Mouse (Mus musculus) intestine, embryonic 15.5 days (tissue): ENCODE data around the gene Cwc15. TPM values are rescaled to one million over a fixed set of nuclear protein-coding genes. Genes with fewer than 3 reads are reported as not detected.

Experiments
- ATAC-seq: fragments of 200-750 bp; cut with Nextera tagmentation; 2 replicates; pipeline ENCODE4 v1.8.0; 2017; ENCODE audit warnings: moderate TSS enrichment, moderate library complexity
- H3K27ac ChIP-seq: fragments of 300-500 bp; sonication (generic); 2 replicates; pipeline ENCODE4 v1.5.1; 2015; ENCODE audit warnings: mild to moderate bottlenecking, inconsistent platforms
- H3K27me3 ChIP-seq: fragments of 300-500 bp; sonication (generic); replicated peaks from 2 replicates; pipeline ENCODE4 v1.6.1; 2015; ENCODE audit warnings: inconsistent platforms
- H3K36me3 ChIP-seq: fragments of 300-500 bp; sonication (generic); 2 replicates; pipeline ENCODE4 v1.6.1; 2015; ENCODE audit warnings: inconsistent platforms
- H3K4me1 ChIP-seq: fragments of 300-500 bp; sonication (generic); replicated peaks from 2 replicates; pipeline ENCODE4 v1.6.1; 2015; ENCODE audit warnings: inconsistent platforms
- H3K4me2 ChIP-seq: fragments of 300-500 bp; sonication (generic); replicated peaks from 2 replicates; pipeline ENCODE4 v1.6.1; 2015; ENCODE audit warnings: mild to moderate bottlenecking, inconsistent platforms
- H3K4me3 ChIP-seq: fragments of 300-500 bp; sonication (generic); replicated peaks from 2 replicates; pipeline ENCODE4 v1.5.1; 2015; ENCODE audit warnings: inconsistent platforms
- H3K9ac ChIP-seq: fragments of 300-500 bp; sonication (generic); 2 replicates; pipeline ENCODE4 v1.6.1; 2015; ENCODE audit warnings: inconsistent platforms
- H3K9me3 ChIP-seq: fragments of 300-500 bp; sonication (generic); 2 replicates; pipeline ENCODE4 v1.6.1; 2016; ENCODE audit warnings: inconsistent platforms
- WGBS: fragments of 180-500 bp; shearing (Covaris S2); methylation state at CpG from one replicate; pipeline ENCODE4 v1.1.7; 2015; 5-methylcytosine and 5-hydroxymethylcytosine counted together
- polyA plus RNA-seq: library from polyadenylated mRNA; unstranded; fragments of >200 nt; fragmentation: Nextera tagmentation; extraction: Ambion mirVana; gene quantifications from 2 replicates; pipeline ENCODE4 v1.2.1, GENCODE M21; 2015

Cwc15 gene
- polyA plus RNA-seq, 1 experiment from 2014 or later: 154 TPM

DNA sequence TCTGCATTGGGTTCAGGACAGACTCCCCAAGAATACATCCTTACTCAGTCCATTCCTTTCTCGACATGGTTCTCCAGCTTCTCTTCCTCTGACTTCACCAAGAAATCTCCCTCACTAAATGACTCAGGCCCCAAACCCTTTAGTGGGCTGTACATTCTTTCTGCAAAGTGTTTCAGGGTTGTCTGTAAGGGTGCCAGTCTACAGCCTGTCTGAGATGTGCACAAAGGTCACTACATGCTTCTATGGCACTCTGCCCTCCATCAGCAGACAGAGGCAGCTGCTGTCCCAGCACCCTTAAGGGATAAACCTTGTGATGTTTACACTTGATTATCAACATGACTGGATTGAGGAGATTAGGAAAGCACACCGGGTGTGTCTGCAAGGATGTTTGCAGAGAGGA is 21.3 kb downstream of the Cwc15 start:
- no peak for ATAC-seq
- Histone ChIP-seq H3K4me2 (no peak overlapping the region), H3K9me3 (no peaks in the 10 kb centered on the region), H3K36me3 (no peaks in the 10 kb centered on the region), H3K27me3 (no peaks in the 10 kb centered on the region), H3K9ac (no peak overlapping the region), H3K4me3 (no peak overlapping the region), H3K4me1 (peaks cover 5% of the 10 kb centered on the region; the same call in 1 of the 2 replicates), H3K27ac (no peak overlapping the region)
- WGBS: 25% methylated on average over 2 of the region's 2 CpGs

DNA sequence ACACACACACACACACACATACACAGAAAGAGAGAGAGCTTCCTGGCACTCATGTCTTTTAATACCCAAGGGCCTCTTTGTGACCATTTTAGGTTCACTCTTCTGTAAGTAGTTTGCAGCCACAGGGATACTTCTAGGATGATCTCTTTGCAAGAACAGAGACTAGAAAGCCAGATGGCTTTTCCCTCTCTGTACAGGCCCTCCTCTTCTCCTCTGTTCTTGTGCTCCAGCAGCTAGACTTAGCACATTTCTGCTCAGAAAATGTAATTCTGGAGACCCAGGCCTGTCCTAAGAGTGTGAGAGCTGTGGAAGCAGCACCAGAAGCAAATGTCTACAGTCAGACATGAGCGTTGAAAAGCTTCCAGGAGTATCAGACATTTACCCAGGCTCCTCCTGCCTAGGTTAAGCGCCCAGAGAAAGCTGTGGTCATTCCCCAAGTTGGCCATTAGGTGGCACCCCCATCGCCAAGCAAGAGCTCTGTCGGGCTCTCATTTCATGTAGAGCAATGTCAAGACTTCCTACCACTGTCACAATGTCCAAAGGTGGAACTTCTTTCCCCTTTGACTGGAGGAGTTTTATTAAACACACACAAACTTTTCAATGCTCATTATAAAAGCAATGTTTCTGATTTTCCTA is 23.1 kb downstream of the Cwc15 start:
- Histone ChIP-seq H3K9me3 (no peaks in the 10 kb centered on the region), H3K36me3 (no peaks in the 10 kb centered on the region), H3K27me3 (no peaks in the 10 kb centered on the region), H3K4me1 (peaks cover 5% of the 10 kb centered on the region; the same call in 1 of the 2 replicates), H3K27ac (no peak overlapping the region), H3K4me2 (no peak overlapping the region), H3K9ac (no peak overlapping the region), H3K4me3 (no peak overlapping the region)
- WGBS: 6% methylated on average over 4 of the region's 4 CpGs
- peak; percentile 82 for ATAC-seq

DNA sequence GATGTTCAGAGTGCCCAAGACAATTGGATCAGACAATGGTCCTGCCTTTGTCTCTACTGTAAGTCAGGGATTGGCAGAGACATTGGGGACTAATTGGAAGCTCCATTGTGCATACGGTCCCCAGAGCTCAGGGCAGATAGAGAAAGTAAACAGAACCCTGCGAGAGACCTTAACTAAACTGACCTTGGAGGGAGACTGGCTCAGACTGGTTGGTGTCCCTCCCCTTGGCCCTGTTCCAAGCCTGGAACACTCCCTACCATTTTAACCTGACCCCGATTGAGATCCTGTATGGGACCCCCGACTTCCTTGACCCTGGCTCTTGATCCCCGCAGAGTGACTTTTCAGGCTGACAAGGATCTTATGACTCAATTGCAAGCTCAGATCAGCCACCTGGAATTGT is 29.6 kb downstream of the Cwc15 start:
- H3K27me3 ChIP-seq: no peaks in the 10 kb centered on the region
- no peaks in the 10 kb centered on the region for H3K9me3 ChIP-seq
- no peak overlapping the region for H3K4me2 ChIP-seq
- H3K4me3 ChIP-seq: no peak overlapping the region
- H3K4me1 ChIP-seq: no peaks in the 10 kb centered on the region
- no peak overlapping the region for H3K27ac ChIP-seq
- ATAC-seq: peak; percentile 81
- H3K36me3 ChIP-seq: no peaks in the 10 kb centered on the region
- 36% methylated on average over 5 of the region's 5 CpGs for WGBS
- no peak overlapping the region for H3K9ac ChIP-seq

DNA sequence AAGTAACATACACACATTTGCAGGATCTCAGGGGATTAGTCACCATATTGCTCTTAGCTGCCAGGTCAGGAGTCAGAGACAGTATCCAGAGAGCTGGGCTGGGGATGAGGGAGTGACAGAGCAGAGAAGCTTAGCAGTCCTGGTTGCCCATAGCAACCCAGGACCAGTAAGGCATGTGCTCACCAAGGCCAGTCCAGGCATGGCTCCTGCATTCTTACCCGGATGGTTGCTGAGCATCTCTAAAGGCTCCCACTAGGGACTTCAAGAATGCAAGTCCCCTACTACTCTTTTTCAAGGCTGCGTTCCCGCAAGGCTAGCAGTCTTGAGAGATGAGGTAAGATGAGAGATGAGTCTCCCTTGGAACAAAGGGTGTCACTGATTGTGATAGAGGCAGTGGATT is 31.9 kb downstream of the Cwc15 start:
- no peak overlapping the region for H3K27ac ChIP-seq
- ATAC-seq: no peak
- WGBS: 58% methylated on average over 3 of the region's 3 CpGs

DNA sequence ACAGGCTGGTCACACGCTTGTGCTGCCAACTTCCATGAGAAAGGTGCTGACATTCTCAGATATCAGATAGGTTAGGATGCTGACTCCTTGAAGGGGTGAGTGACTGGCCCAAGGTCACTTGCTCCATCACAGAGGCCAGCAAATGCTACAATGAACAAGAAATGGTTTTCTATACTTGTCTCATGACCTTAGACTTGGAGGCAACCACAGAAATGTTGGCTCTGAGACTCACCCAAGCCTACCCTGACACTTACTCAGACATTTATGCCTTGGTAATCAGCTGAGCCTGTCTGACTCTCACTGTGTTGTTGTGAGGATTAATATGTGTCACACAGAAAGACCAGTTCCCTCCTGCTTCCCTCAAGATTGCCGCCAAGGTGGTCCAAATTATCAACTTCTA is 33.2 kb downstream of the Cwc15 start:
- no peak for ATAC-seq
- Histone ChIP-seq H3K9me3 (no peaks in the 10 kb centered on the region), H3K4me3 (no peak overlapping the region), H3K4me2 (no peak overlapping the region), H3K27me3 (no peaks in the 10 kb centered on the region), H3K27ac (no peak overlapping the region), H3K9ac (no peak overlapping the region), H3K36me3 (no peaks in the 10 kb centered on the region), H3K4me1 (no peaks in the 10 kb centered on the region)
- 93% methylated on average over 2 of the region's 2 CpGs for WGBS

More for the DNA sequence above, 31.9 kb downstream of the Cwc15 start:
- Histone ChIP-seq H3K4me2 (no peak overlapping the region), H3K27me3 (no peaks in the 10 kb centered on the region), H3K9ac (no peak overlapping the region), H3K36me3 (no peaks in the 10 kb centered on the region), H3K9me3 (no peaks in the 10 kb centered on the region), H3K4me1 (no peaks in the 10 kb centered on the region), H3K4me3 (no peak overlapping the region)

DNA sequence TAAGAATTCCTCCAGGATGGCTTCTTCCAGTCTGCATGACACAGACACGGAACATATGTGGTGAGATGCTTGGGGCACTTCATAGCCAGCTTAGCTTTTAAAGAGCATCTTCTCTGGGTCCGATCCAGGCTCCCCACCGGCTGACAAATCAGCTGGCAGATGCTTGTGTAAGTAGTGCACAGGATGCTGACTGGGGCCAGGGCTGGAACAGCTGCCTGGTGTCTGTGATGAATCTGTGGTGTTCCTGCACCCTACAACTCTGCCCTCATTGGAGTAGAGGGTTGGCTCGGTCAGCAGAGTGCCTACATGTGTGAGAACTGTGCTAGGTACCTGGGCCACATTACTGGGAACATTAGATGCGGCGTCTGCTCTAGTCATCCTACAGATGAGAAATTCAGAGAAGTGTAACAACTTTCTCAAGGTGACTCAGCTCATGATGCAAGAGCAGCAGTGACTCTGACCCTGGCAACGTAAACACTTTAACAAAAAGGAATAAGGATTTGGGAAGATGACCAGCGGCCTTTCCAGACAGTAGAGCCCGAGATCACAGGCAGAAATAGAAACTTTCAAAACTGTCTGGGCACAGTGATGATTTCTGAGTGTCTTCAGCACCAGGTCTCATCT is 34.5 kb downstream of the Cwc15 start:
- no peak overlapping the region for H3K4me3 ChIP-seq
- no peaks in the 10 kb centered on the region for H3K27me3 ChIP-seq
- no peak overlapping the region for H3K27ac ChIP-seq
- no peak overlapping the region for H3K9ac ChIP-seq
- H3K9me3 ChIP-seq: no peaks in the 10 kb centered on the region
- 75% methylated on average over 9 of the region's 9 CpGs for WGBS
- no peaks in the 10 kb centered on the region for H3K36me3 ChIP-seq
- no peak overlapping the region for H3K4me2 ChIP-seq
- H3K4me1 ChIP-seq: no peaks in the 10 kb centered on the region
- ATAC-seq: no peak

DNA sequence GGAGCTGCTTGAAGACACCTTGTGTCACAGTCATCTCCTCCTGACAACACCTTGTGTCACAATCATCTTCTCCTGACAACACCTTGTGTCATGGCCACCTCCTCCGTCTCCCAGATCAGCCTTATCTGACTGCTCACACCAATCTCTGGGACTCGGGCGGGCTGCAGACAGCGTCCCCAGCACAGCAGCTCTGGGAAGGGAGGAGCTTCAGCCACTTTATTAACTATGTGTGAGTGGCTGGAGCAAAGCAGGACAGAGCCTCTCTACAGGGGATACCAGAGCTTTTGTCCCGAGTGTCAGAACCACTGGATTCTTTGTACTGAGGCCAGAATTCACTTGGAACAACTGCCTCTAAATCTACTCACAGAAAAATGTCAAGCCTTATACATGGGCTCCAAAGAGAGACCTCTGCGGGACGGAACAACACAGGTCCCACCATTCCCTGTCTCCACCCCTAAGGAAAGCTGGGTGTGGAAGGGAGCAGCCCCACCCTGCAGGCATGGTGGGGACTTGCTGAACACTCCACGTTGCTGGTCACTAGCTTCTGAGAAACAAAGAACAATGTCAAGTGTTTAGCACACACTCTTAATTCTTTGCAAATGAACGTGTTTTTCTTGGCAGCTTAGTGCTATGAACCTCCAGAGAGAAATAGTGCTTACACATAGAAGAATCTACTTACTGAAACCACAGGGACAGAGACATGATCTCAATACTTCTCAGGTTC is 43.8 kb downstream of the Cwc15 start:
- H3K9me3 ChIP-seq: no peaks in the 10 kb centered on the region
- H3K4me3 ChIP-seq: no peak overlapping the region
- H3K36me3 ChIP-seq: peaks cover 14% of the 10 kb centered on the region
- ATAC-seq: no peak
- H3K9ac ChIP-seq: no peak overlapping the region
- 71% methylated on average over 9 of the region's 9 CpGs for WGBS
- H3K27me3 ChIP-seq: no peaks in the 10 kb centered on the region
- no peak overlapping the region for H3K27ac ChIP-seq
- 0 out of 2 replicates have a peak, but pooled peaks cover 3% of the 10 kb centered on the region for H3K4me1 ChIP-seq
- H3K4me2 ChIP-seq: no peak overlapping the region

DNA sequence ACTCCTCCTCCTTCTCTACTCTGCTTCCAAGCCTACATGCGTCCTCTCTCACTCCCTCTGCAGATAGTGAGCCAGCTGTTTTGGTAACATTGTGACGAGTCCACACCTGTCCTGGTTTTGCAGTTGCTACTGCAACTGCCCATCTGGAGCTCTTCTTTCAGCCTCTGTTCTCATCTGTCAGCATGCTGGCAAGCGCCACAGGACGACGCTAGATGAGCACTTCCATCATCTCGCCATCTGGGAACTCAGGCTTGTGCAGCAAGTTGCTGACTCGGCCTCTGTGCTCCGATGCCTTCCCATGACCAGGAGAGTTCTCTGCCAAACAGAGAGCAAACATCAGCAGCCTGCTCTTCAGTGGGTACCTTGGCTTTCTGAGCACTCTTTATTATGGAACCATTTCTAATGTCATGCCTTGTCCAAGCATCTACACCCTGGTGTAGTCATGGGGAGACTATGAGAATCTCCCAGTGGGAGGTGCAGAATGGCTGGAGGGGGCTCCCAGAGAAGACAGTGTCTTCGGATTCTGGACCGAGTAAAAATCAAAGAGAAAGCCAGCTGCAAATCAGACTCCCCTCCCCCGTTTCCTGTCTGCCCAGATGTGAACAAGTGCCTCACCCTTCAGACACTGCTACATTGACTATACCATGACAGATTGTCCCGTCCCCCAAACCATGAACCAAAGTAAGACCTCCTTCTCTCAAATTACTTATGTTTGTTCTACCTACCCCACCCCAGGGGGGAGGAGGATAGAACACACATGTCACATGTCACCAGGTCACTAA is 47.4 kb downstream of the Cwc15 start:
- H3K4me2 ChIP-seq: no peak overlapping the region
- H3K9me3 ChIP-seq: no peaks in the 10 kb centered on the region
- no peak; the same call in 1 of the 2 replicates for ATAC-seq
- 64% methylated on average over 12 of the region's 12 CpGs for WGBS
- H3K9ac ChIP-seq: no peak overlapping the region
- no peak overlapping the region for H3K4me3 ChIP-seq
- H3K4me1 ChIP-seq: 0 out of 2 replicates have a peak, but pooled peaks cover 3% of the 10 kb centered on the region
- peaks cover 27% of the 10 kb centered on the region for H3K36me3 ChIP-seq
- no peaks in the 10 kb centered on the region for H3K27me3 ChIP-seq
- H3K27ac ChIP-seq: no peak overlapping the region

DNA sequence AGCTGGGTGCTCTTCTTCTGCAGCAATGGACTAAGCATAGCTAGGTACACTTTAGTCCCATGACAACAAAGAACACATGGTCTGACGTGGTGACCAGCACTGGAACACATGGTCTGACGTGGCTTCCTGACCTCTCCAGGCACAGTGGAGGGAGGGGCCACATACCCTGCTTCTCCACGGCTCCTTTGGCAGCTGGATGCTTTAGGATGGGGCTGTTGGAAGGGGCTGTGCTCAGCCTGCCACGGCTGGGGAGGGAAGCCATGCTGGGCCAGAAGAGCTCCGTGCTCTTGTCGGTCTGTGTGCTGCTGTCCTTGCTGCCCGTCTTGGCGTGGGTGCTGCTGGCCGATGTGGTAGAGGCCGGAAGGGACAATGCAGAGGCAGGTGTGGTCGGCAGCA is 47.9 kb downstream of the Cwc15 start:
- H3K36me3 ChIP-seq: peaks cover 27% of the 10 kb centered on the region

DNA sequence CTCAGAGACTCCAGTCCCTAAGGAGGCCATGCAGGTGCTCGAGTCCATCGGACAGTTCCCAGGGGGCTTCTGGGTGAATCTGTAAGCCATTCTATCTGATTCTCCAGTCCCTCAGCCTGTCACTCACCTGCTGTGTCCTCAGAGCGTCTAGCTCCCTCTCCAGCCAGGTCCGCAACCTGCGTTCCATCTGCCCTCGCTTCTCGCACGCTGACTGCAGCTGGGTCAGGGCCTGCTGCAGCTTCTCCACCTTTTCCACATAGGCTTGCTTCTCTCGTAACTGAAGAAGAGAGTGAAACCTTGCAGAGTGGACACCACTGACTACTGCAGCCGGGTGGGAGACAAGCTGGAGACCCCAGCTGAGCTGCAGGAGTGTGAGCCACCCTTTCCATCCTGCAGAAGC is 57.9 kb downstream of the Cwc15 start:
- Histone ChIP-seq H3K4me2 (no peak overlapping the region), H3K4me1 (0 out of 2 replicates have a peak, but pooled peaks cover 3% of the 10 kb centered on the region), H3K27me3 (no peaks in the 10 kb centered on the region), H3K4me3 (no peak overlapping the region), H3K36me3 (peaks cover 23% of the 10 kb centered on the region; the same call in 1 of the 2 replicates), H3K27ac (no peak overlapping the region), H3K9me3 (no peaks in the 10 kb centered on the region), H3K9ac (no peak overlapping the region)
- WGBS: 96% methylated on average over 10 of the region's 10 CpGs
- no peak for ATAC-seq

More for the DNA sequence above, 47.9 kb downstream of the Cwc15 start:
- H3K4me1 ChIP-seq: 0 out of 2 replicates have a peak, but pooled peaks cover 3% of the 10 kb centered on the region
- no peak overlapping the region for H3K27ac ChIP-seq
- no peak overlapping the region for H3K4me2 ChIP-seq
- no peak overlapping the region for H3K9ac ChIP-seq
- no peaks in the 10 kb centered on the region for H3K27me3 ChIP-seq
- no peak for ATAC-seq
- H3K9me3 ChIP-seq: no peaks in the 10 kb centered on the region
- 79% methylated on average over 11 of the region's 11 CpGs for WGBS
- no peak overlapping the region for H3K4me3 ChIP-seq

DNA sequence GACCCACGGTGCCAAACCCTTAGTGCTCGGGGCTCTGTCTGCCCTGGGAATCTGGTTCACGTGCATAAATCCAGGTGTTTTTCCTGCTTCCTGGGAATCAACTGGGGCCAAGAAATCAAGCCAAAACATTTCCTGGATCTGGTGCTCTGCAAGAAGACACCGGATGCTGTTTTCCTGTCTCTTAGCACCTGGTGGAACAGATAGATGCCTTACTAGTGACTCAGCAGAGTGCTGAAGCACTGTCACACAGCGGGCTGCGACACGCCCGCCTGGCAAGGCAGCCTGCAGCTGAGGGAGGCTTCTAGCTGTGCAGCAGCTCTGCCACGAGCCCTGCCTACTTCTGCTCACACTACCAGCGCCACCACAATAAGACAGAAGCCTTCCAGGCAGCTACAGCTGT is 59.0 kb downstream of the Cwc15 start:
- Histone ChIP-seq H3K36me3 (peaks cover 22% of the 10 kb centered on the region), H3K27ac (no peak overlapping the region), H3K27me3 (no peaks in the 10 kb centered on the region), H3K4me1 (0 out of 2 replicates have a peak, but pooled peaks cover 3% of the 10 kb centered on the region), H3K9me3 (no peaks in the 10 kb centered on the region), H3K9ac (no peak overlapping the region), H3K4me2 (no peak overlapping the region), H3K4me3 (no peak overlapping the region)
- 62% methylated on average over 10 of the region's 10 CpGs for WGBS
- 0 out of 2 replicates have a peak, but pooled peaks have one; percentile 45 for ATAC-seq

DNA sequence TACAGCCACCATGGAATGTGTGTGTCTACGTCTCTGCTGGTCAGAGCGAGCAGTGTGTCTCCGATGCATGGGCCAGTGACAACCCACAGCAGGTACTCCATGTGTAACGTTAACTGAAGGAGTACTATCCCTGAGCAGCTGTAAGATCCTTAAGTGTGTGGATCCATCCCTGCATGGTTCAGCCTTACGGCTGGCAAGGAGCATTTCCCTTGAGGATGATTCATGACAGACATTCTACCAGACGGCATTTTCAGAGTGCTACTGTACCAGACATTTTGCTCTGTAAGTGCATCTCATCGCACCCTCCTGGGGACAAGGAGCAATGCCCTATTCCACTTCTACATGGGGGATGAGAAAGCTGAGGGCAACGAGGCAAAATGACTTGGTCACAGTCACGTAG is 59.6 kb downstream of the Cwc15 start:
- no peak overlapping the region for H3K4me2 ChIP-seq
- WGBS: 84% methylated on average over 9 of the region's 9 CpGs
- H3K4me3 ChIP-seq: no peak overlapping the region
- no peaks in the 10 kb centered on the region for H3K27me3 ChIP-seq
- 0 out of 2 replicates have a peak, but pooled peaks cover 3% of the 10 kb centered on the region for H3K4me1 ChIP-seq
- H3K9ac ChIP-seq: no peak overlapping the region
- no peaks in the 10 kb centered on the region for H3K9me3 ChIP-seq
- peaks cover 20% of the 10 kb centered on the region for H3K36me3 ChIP-seq
- no peak overlapping the region for H3K27ac ChIP-seq
- ATAC-seq: no peak
